Mouse (Mus musculus): ENCODE measurements around the gene Lat.

GRCm38 (mm10) chr7:126340206-126340618 is 29.2 kb downstream of the Lat start:
- no peak for TF ChIP-seq POLR2A (IDR thresholded peaks at IDR 0.05; ENCODE audit: borderline replicate concordance, low read depth, low read length)
- TF ChIP-seq CTCF (IDR thresholded peaks at IDR 0.05; ENCODE audit: low read depth, low read length): no peak

Data from bone marrow macrophage, adult 2 months (primary cell).